Mouse (Mus musculus): ENCODE measurements around the gene Abi3bp. TPM values are rescaled to one million over a fixed set of nuclear protein-coding genes. Genes with fewer than 3 reads are reported as not detected.
A peak's percentile ranks its signal among the peaks of the same experiment; 100 is the strongest.

The Abi3bp gene
- polyA plus RNA-seq, 1 experiment from 2014 or later, result 0.66 TPM

DNA sequence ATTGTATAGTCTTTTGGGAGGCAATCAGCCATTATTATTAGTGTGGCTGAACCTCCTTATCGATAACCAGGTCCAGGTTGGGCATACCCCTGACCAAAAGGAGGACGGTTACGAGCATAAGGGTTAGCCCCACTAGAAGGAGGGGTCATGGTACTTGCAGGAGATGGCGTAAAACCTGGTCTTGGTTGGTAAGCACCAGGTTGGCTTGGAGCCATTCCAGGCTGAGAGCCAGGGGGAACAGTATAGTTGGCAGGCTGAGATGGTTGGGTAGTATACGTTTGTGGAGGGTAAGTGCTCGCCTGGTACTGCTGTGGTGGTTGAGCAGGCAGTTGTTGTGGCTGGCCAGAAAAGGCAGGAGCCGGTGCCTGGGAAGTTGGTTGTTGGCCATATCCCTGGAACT, 213.0 kb downstream of the Abi3bp start:
- Histone ChIP-seq H3K4me2 (ENCODE audit: low read depth, low read length) (no peak overlapping the region), H3K27ac (ENCODE audit: low read depth) (no peak overlapping the region), H3K9ac (replicated peaks) (no peak overlapping the region), H3K27me3 (ENCODE audit: insufficient read depth, low read length) (no peaks in the 10 kb centered on the region), H3K4me1 (ENCODE audit: insufficient read depth) (no peaks in the 10 kb centered on the region), H3K36me3 (replicated peaks; ENCODE audit: insufficient read depth, low read length) (peaks cover 44% of the 10 kb centered on the region), H3K9me3 (ENCODE audit: low read length) (no peaks in the 10 kb centered on the region), H3K4me3 (ENCODE audit: low read depth, low read length) (no peak overlapping the region)
- TF ChIP-seq CTCF (IDR thresholded peaks at IDR 0.05; ENCODE audit: low read depth) (no peak), EP300 (IDR thresholded peaks at IDR 0.05; ENCODE audit: low read depth) (no peak)
- DNase-seq (no peak), ATAC-seq (no peak)
- 91% methylated on average over 7 of the region's 7 CpGs for WGBS (ENCODE audit: insufficient replicate concordance)

DNA sequence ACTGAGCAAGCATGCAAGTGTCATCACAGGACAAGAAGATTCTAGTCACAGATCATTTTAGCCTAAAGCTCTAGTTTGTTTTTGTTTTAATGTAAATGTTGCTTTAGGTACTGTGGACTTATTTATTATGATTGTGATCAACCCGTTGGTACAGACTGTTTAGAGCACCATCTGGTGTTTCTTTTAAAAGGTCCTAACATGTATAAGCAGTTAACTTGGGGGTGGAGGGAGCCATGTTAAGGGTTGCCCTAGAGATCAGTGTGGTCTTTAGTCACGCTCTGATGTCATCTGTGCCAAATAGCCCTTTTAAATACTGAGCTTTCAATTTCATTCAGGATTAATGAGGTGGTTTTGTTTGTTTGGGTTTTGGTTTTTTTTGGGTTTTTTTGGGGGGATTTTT, 218.8 kb downstream of the Abi3bp start:
- ATAC-seq (no peak), DNase-seq (no peak)
- no peak for TF ChIP-seq EP300 (IDR thresholded peaks at IDR 0.05; ENCODE audit: low read depth)
- TF ChIP-seq CTCF (IDR thresholded peaks at IDR 0.05; ENCODE audit: low read depth), result no peak
- Histone ChIP-seq H3K36me3 (replicated peaks; ENCODE audit: insufficient read depth, low read length) (peaks cover 52% of the 10 kb centered on the region), H3K4me1 (ENCODE audit: insufficient read depth) (no peaks in the 10 kb centered on the region), H3K4me2 (ENCODE audit: low read depth, low read length) (no peak overlapping the region), H3K27me3 (ENCODE audit: insufficient read depth, low read length) (no peaks in the 10 kb centered on the region), H3K4me3 (ENCODE audit: low read depth, low read length) (no peak overlapping the region), H3K27ac (ENCODE audit: low read depth) (no peak overlapping the region), H3K9me3 (ENCODE audit: low read length) (no peaks in the 10 kb centered on the region), H3K9ac (replicated peaks) (no peak overlapping the region)
- 85% methylated on average over 2 of the region's 2 CpGs for WGBS (ENCODE audit: insufficient replicate concordance)

DNA sequence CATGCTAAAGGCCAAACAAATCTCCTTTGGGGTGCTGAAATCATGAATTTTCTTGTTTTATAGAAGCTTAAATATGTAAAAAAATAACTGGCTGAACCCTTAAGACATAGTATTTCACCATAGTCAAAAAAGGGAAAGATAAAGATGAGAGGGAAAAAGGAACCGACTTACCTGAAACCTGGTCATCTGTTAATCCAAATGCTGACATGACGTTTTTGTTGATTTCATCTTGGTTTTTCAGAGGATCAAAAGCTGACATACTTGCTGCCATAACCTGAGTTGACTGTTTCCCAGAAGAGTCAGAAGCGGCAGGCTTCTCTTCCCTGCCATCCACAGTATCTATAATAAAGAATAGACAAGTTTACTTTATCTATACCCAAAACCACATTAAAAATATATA, 223.2 kb downstream of the Abi3bp start:
- Histone ChIP-seq H3K4me2 (ENCODE audit: low read depth, low read length) (no peak overlapping the region), H3K4me3 (ENCODE audit: low read depth, low read length) (no peak overlapping the region), H3K36me3 (replicated peaks; ENCODE audit: insufficient read depth, low read length) (peaks cover 45% of the 10 kb centered on the region), H3K9ac (replicated peaks) (no peak overlapping the region), H3K27me3 (ENCODE audit: insufficient read depth, low read length) (no peaks in the 10 kb centered on the region), H3K4me1 (ENCODE audit: insufficient read depth) (no peaks in the 10 kb centered on the region), H3K9me3 (ENCODE audit: low read length) (no peaks in the 10 kb centered on the region), H3K27ac (ENCODE audit: low read depth) (no peak overlapping the region)
- TF ChIP-seq EP300 (IDR thresholded peaks at IDR 0.05; ENCODE audit: low read depth) (no peak), CTCF (IDR thresholded peaks at IDR 0.05; ENCODE audit: low read depth) (no peak)
- ATAC-seq (no peak), DNase-seq (no peak)
- WGBS (ENCODE audit: insufficient replicate concordance), result 87% methylated on average over 3 of the region's 3 CpGs

DNA sequence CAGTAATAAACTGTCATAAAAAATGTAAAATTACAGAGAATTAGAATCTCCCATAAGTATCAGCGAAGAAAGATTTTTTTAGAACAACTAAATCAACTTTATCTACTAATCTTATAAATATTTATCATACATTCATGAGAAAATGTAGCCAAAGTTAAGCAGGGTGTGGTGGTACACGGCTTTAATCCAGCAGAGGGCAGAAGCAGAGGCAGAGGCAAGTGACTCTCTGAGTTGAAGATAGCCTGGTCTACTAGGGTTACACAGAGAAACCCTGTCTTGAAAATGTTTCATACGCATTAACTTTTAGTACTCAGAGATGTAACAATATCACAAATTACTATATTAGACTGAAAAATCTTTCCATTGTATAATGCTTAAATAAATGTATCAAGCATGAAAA, 228.1 kb downstream of the Abi3bp start:
- Histone ChIP-seq H3K4me1 (ENCODE audit: insufficient read depth) (no peaks in the 10 kb centered on the region), H3K9ac (replicated peaks) (no peak overlapping the region), H3K4me2 (ENCODE audit: low read depth, low read length) (no peak overlapping the region), H3K36me3 (replicated peaks; ENCODE audit: insufficient read depth, low read length) (peaks cover 40% of the 10 kb centered on the region), H3K4me3 (ENCODE audit: low read depth, low read length) (no peak overlapping the region), H3K27me3 (ENCODE audit: insufficient read depth, low read length) (no peaks in the 10 kb centered on the region), H3K9me3 (ENCODE audit: low read length) (no peaks in the 10 kb centered on the region), H3K27ac (ENCODE audit: low read depth) (no peak overlapping the region)
- DNase-seq, result no peak
- no peak for ATAC-seq
- TF ChIP-seq CTCF (IDR thresholded peaks at IDR 0.05; ENCODE audit: low read depth) (peak; percentile 27), EP300 (IDR thresholded peaks at IDR 0.05; ENCODE audit: low read depth) (no peak)
- 79% methylated on average over 3 of the region's 3 CpGs for WGBS (ENCODE audit: insufficient replicate concordance)

DNA sequence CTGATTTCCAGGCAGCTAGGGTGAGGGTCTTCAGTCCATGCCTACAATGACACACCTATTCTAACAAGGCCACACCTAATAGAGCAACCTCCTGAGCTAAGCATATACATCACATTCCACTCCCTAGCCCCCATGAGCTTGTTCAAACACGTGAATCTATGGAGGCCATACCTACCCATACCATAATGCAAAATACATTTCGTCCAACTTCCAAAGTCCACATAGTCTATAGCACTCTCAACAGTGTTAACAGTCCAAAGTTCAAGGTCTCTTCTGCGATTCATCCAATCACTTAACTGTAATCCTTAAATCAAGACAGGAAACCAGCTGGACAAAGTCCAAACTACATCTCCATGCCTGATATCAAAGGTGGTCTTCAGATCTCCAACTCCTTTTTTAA, 232.4 kb downstream of the Abi3bp start:
- peaks cover 37% of the 10 kb centered on the region for H3K36me3 ChIP-seq (replicated peaks; ENCODE audit: insufficient read depth, low read length)

DNA sequence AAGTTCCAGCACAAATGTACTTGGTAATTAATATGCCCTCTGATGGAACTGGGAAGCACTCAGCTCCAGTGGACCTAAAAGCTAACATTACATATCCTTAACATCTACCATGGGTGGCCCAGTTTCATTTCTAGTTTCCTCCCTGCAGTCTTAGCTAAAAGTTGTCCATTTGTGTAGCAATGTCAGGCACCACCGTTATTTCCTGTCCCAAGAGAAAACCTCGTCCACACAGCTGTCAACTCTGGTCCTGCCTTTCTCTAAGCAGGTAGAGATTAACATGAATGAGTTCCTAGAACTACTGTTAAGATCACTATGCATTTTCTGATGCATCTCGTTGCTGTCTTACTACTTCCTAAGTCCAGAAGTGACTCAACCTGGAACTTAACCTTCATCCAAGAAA, 237.9 kb downstream of the Abi3bp start:
- WGBS (ENCODE audit: insufficient replicate concordance), result 17% methylated on average over 3 of the region's 3 CpGs
- H3K4me1 ChIP-seq (ENCODE audit: insufficient read depth), result peaks cover 18% of the 10 kb centered on the region

More for the DNA sequence above, 232.4 kb downstream of the Abi3bp start:
- TF ChIP-seq EP300 (IDR thresholded peaks at IDR 0.05; ENCODE audit: low read depth), result no peak
- no peak for TF ChIP-seq CTCF (IDR thresholded peaks at IDR 0.05; ENCODE audit: low read depth)
- no peak for ATAC-seq
- Histone ChIP-seq H3K4me3 (ENCODE audit: low read depth, low read length) (no peak overlapping the region), H3K9me3 (ENCODE audit: low read length) (no peaks in the 10 kb centered on the region), H3K4me1 (ENCODE audit: insufficient read depth) (peaks cover 5% of the 10 kb centered on the region), H3K4me2 (ENCODE audit: low read depth, low read length) (no peak overlapping the region), H3K27me3 (ENCODE audit: insufficient read depth, low read length) (no peaks in the 10 kb centered on the region), H3K27ac (ENCODE audit: low read depth) (no peak overlapping the region), H3K9ac (replicated peaks) (no peak overlapping the region)
- WGBS (ENCODE audit: insufficient replicate concordance), result 69% methylated on average over 3 of the region's 3 CpGs
- DNase-seq, result no peak

More for the DNA sequence above, 237.9 kb downstream of the Abi3bp start:
- Histone ChIP-seq H3K9me3 (ENCODE audit: low read length) (no peaks in the 10 kb centered on the region), H3K4me2 (ENCODE audit: low read depth, low read length) (peak overlapping the region; percentile 90), H3K4me3 (ENCODE audit: low read depth, low read length) (peak overlapping the region; percentile 92), H3K27ac (ENCODE audit: low read depth) (peak overlapping the region; percentile 98; the same call in 1 of the 2 replicates), H3K36me3 (replicated peaks; ENCODE audit: insufficient read depth, low read length) (peaks cover 11% of the 10 kb centered on the region), H3K9ac (replicated peaks) (peak overlapping the region; percentile 91; the same call in 1 of the 2 replicates), H3K27me3 (ENCODE audit: insufficient read depth, low read length) (no peaks in the 10 kb centered on the region)
- no peak for ATAC-seq
- no peak for DNase-seq
- no peak for TF ChIP-seq CTCF (IDR thresholded peaks at IDR 0.05; ENCODE audit: low read depth)
- TF ChIP-seq EP300 (IDR thresholded peaks at IDR 0.05; ENCODE audit: low read depth), result no peak
